Comparison of ENCODE assay signal across 10 mouse cellular contexts in genomic region chr1:79856756-79857155, GRCm38 (mm10). TPM values are rescaled to one million over a fixed set of nuclear protein-coding genes. Genes with fewer than 3 reads are reported as not detected.
A peak's percentile ranks its signal among the peaks of the same experiment; 100 is the strongest.
DNase-seq lines count a peak whose midpoint lies in the region; ATAC-seq and TF ChIP-seq lines count a peak whose summit lies in the region.
"Had no signal": no experiment of that assay in that cellular context is flagged by ENCODE, and none has a peak within 500 bp of the region (broad histone marks: within the 10 kb centered on the region; RNA-seq: fewer than 3 reads in every experiment).

No protein-coding gene starts in this region.

- no peak overlapping the region for H3K27ac ChIP-seq in heart, embryonic 14.5 days (replicated peaks in 1 of 2; ENCODE audit: control insufficient read depth in 1 of 2, insufficient read depth in 1 of 2, low read depth in 2 of 2, low read length in 2 of 2)
- H3K27ac ChIP-seq in heart, adult 2 months, result no peak overlapping the region
- no peak overlapping the region for H3K27ac ChIP-seq in midbrain, embryonic 13.5 days
- no peak overlapping the region for H3K27ac ChIP-seq in midbrain, embryonic 10.5 days (replicated peaks)
- H3K27ac ChIP-seq in limb, embryonic 13.5 days, result no peak overlapping the region

- peak overlapping the region; percentile 95; the same call in 1 of the 2 replicates for H3K4me2 ChIP-seq in heart, embryonic 14.5 days (ENCODE audit: low read length)
- peak overlapping the region; percentile 96 for H3K4me2 ChIP-seq in midbrain, embryonic 13.5 days (replicated peaks)
- peak overlapping the region; percentile 77 for H3K4me2 ChIP-seq in limb, embryonic 13.5 days (replicated peaks)

- H3K27me3 ChIP-seq in heart, embryonic 14.5 days (ENCODE audit: control insufficient read depth, insufficient read depth, low read length), result no peaks in the 10 kb centered on the region
- H3K27me3 ChIP-seq in heart, adult 2 months (ENCODE audit: control insufficient read depth, insufficient read depth, low read length), result peaks cover 4% of the 10 kb centered on the region
- H3K27me3 ChIP-seq in midbrain, embryonic 13.5 days, result peaks cover 25% of the 10 kb centered on the region
- peaks cover 40% of the 10 kb centered on the region for H3K27me3 ChIP-seq in midbrain, embryonic 10.5 days (ENCODE audit: low read depth, poor library complexity, severe bottlenecking)
- peaks cover 4% of the 10 kb centered on the region; the same call in 1 of the 2 replicates for H3K27me3 ChIP-seq in limb, embryonic 13.5 days

- no peak overlapping the region for H3K4me3 ChIP-seq in heart, embryonic 14.5 days (ENCODE audit: control insufficient read depth in 1 of 2, insufficient read depth in 1 of 2, low read depth in 1 of 2, low read length in 2 of 2)
- no peak overlapping the region for H3K4me3 ChIP-seq in heart, adult 2 months
- H3K4me3 ChIP-seq in midbrain, embryonic 13.5 days (replicated peaks), result peak overlapping the region; percentile 7; the same call in 1 of the 2 replicates
- H3K4me3 ChIP-seq in midbrain, embryonic 10.5 days, result no peak overlapping the region
- H3K4me3 ChIP-seq in limb, embryonic 13.5 days, result peak overlapping the region; percentile 67

- 59% methylated on average over 4 of the region's 4 CpGs for WGBS in heart, embryonic 14.5 days
- WGBS in heart, adult 2 months, result 79% methylated on average over 4 of the region's 4 CpGs
- WGBS in midbrain, embryonic 13.5 days, result 31% methylated on average over 4 of the region's 4 CpGs
- WGBS in midbrain, embryonic 10.5 days, result 37% methylated on average over 4 of the region's 4 CpGs
- WGBS in limb, embryonic 13.5 days, result 54% methylated on average over 4 of the region's 4 CpGs

- intact Hi-C loops in heart, adult 2 months (cut with DNase I), result loop anchor here (5.0 kb wide), 1 partner anchor 34 kb away; no protein-coding TSS in a partner anchor

- no peak for TF ChIP-seq POLR2A in heart, adult 2 months (IDR thresholded peaks at IDR 0.05; ENCODE audit: insufficient read depth, low read depth, low read length)

- peaks cover 10 to 34% of the 10 kb centered on the region in 2 experiments for H3K4me1 ChIP-seq in heart, embryonic 14.5 days (ENCODE audit: control insufficient read depth in 2 of 2, insufficient read depth in 2 of 2, low read length in 2 of 2)
- peaks cover 4% of the 10 kb centered on the region for H3K4me1 ChIP-seq in heart, adult 2 months (ENCODE audit: control insufficient read depth, insufficient read depth, low read length)
- H3K4me1 ChIP-seq in midbrain, embryonic 13.5 days (replicated peaks), result peaks cover 46% of the 10 kb centered on the region
- H3K4me1 ChIP-seq in midbrain, embryonic 10.5 days, result peaks cover 47% of the 10 kb centered on the region
- peaks cover 60% of the 10 kb centered on the region for H3K4me1 ChIP-seq in limb, embryonic 13.5 days

- no peak for TF ChIP-seq EP300 in heart, adult 2 months (IDR thresholded peaks at IDR 0.05; ENCODE audit: insufficient read depth, low read depth, low read length)

- no peaks in the 10 kb centered on the region for H3K9me3 ChIP-seq in heart, embryonic 14.5 days (ENCODE audit: control insufficient read depth, low read length)
- no peaks in the 10 kb centered on the region for H3K9me3 ChIP-seq in midbrain, embryonic 13.5 days
- H3K9me3 ChIP-seq in midbrain, embryonic 10.5 days (replicated peaks), result no peaks in the 10 kb centered on the region
- H3K9me3 ChIP-seq in limb, embryonic 13.5 days, result no peaks in the 10 kb centered on the region

- H3K36me3 ChIP-seq in heart, embryonic 14.5 days (ENCODE audit: control insufficient read depth, insufficient read depth, low read length), result no peaks in the 10 kb centered on the region
- no peaks in the 10 kb centered on the region for H3K36me3 ChIP-seq in heart, adult 2 months (ENCODE audit: control insufficient read depth, insufficient read depth, low read length)
- H3K36me3 ChIP-seq in midbrain, embryonic 13.5 days, result no peaks in the 10 kb centered on the region
- no peaks in the 10 kb centered on the region for H3K36me3 ChIP-seq in midbrain, embryonic 10.5 days
- peaks cover under 1% of the 10 kb centered on the region; the same call in 1 of the 2 replicates for H3K36me3 ChIP-seq in limb, embryonic 13.5 days

- no peak overlapping the region for H3K9ac ChIP-seq in heart, embryonic 14.5 days (ENCODE audit: low read length)
- H3K9ac ChIP-seq in heart, adult 2 months (ENCODE audit: low read depth, low read length), result no peak overlapping the region
- H3K9ac ChIP-seq in midbrain, embryonic 13.5 days (replicated peaks), result no peak overlapping the region
- H3K9ac ChIP-seq in limb, embryonic 13.5 days, result no peak overlapping the region; the same call in 1 of the 2 replicates

- no peak for DNase-seq in heart, adult 2 months
- DNase-seq in midbrain, embryonic 10.5 days (ENCODE audit: low spot score), result no peak
- DNase-seq in retina, postnatal 1 day, result peak; percentile 83
- no peak for DNase-seq in urinary bladder, postnatal 36 days (ENCODE audit: low spot score in 2 of 2)
- no peak for DNase-seq in frontal cortex, postnatal 25 days (ENCODE audit: low spot score in 2 of 2)
- DNase-seq: heart, postnatal 10 days; right cerebral cortex, postnatal 4 days had no signal

- no peak for ATAC-seq in heart, embryonic 14.5 days (ENCODE audit: insufficient number of reproducible peaks, insufficient read depth, low FRiP score, low read depth)
- no peak for ATAC-seq in midbrain, embryonic 13.5 days
- no peak for ATAC-seq in limb, embryonic 13.5 days (ENCODE audit: low FRiP score, low read depth)

- TF ChIP-seq CTCF in heart, adult 2 months (IDR thresholded peaks at IDR 0.05), result no peak

- no peaks in the 10 kb centered on the region for H3K79me2 ChIP-seq in heart, adult 2 months (replicated peaks; ENCODE audit: control insufficient read depth, insufficient read depth, low read length)

RNA-seq across cellular contexts. Expression of gene Serpine2, which starts 4.2 kb away (rescaled TPM):
- 128 and 156 TPM in 2 replicates for polyA plus RNA-seq in heart, embryonic 14.5 days (2014; fragmentation: Nextera tagmentation; extraction: Ambion mirVana)
- 10 to 100 TPM; 18.1 to 24.9 TPM for total RNA-seq in heart, adult 2 months (2021)
- 28.4 and 40.6 TPM in 2 replicates for polyA plus RNA-seq in heart, adult 2 months (2012; rRNA removed)
- polyA plus RNA-seq in midbrain, embryonic 13.5 days (2015; fragmentation: Nextera tagmentation; extraction: Ambion mirVana), result 106 and 116 TPM in 2 replicates
- 54.7 and 60.4 TPM in 2 replicates for polyA plus RNA-seq in midbrain, embryonic 10.5 days (2016; fragmentation: Nextera tagmentation; extraction: Ambion mirVana)
- 229 and 285 TPM in 2 replicates for polyA plus RNA-seq in limb, embryonic 13.5 days (2015; fragmentation: Nextera tagmentation; extraction: Ambion mirVana)

Comparison
In these comparisons a context has a peak if more than half of its experiments do, and no peak if none do; other contexts are left out.
1. H3K4me3 ChIP-seq: peak in midbrain, embryonic 13.5 days (single experiment) and limb, embryonic 13.5 days (single experiment); none in heart, embryonic 14.5 days (0 of 2), heart, adult 2 months (single experiment) and midbrain, embryonic 10.5 days (single experiment).
2. Peak in every context shown above with its lines, with median percentiles within 50 percentile points of each other: H3K4me2 ChIP-seq.